Mouse (Mus musculus): ENCODE results near the gene Pabpn1l. TPM values are rescaled to one million over a fixed set of nuclear protein-coding genes. Genes with fewer than 3 reads are reported as not detected.
"Not testable (repeated sequence)": the region's sequence is repeated elsewhere in the genome, so short reads cannot be mapped to it uniquely, and the experiment has no call there.

The Pabpn1l gene
- polyA plus RNA-seq, 1 experiment: 0.13 TPM

DNA sequence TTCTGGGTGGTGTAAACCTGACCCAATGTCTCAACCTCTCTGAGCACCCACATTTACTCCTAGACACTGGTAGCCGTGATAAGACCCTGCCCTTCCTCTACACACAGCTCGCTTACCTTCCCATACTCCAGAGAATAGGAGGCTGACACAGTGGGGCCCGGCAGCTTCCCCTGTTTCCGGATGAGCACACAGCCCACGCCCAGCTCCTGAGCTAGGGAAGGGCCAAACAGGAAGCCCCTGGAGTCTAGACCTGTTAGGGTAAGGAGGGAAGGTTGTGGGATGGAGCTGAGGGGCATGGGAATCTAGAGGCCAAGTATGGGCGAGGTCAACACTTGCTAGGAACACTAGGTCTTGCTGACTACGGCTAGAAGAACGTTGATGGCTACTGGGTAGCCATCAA, 47.3 kb downstream of the Pabpn1l start:
- peaks cover 11% of the 10 kb centered on the region; the same call in 1 of the 2 replicates for H3K4me1 ChIP-seq (ENCODE audit: control insufficient read depth, insufficient read depth, insufficient read length)
- 71% methylated on average over 8 of the region's 8 CpGs for WGBS
- no peak overlapping the region for H3K27ac ChIP-seq (ENCODE audit: insufficient read depth, low read length)
- no peak for TF ChIP-seq CTCF (IDR thresholded peaks at IDR 0.05; ENCODE audit: extremely low read depth, insufficient read depth, insufficient read length, insufficient replicate concordance)
- TF ChIP-seq POLR2A (IDR thresholded peaks at IDR 0.05; ENCODE audit: low read depth, low read length): no peak
- no peaks in the 10 kb centered on the region for H3K27me3 ChIP-seq (ENCODE audit: control insufficient read depth, insufficient read depth, low read length)
- DNase-seq (ENCODE audit: low read depth in 1 of 2, low spot score in 2 of 2): no peak
- H3K4me3 ChIP-seq (ENCODE audit: extremely low read depth, insufficient read depth, insufficient read length): no peak overlapping the region
- H3K36me3 ChIP-seq (ENCODE audit: control insufficient read depth, insufficient read depth, low read length): peaks cover 23% of the 10 kb centered on the region

DNA sequence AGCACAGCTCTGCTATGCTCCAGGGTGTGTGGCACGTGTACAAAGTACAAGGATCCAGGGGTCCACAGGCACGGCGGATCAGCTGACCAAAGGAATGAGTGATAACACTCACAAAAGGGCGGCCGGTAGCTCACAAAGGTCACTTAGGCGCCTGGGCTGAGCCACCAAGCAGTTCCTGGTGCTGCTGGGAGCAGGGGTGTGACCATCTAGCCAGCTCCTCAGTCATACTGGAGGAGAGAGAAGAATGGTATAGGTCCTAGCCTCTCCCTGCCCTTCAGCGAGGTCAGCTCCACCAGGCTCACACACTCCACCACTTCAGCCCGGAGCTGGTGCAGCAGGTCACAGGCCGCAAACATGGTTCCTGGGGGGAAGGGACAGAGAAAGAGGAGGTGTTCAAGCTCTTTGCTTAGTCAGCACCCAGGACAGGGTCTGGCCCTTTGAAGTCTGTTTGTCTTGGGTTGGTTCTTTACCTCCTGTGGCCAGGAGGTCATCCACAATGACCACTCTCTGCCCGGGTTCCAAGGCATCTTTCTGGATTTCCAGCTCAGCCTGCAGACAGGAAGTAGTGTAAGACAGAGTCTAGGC, 47.8 kb downstream of the Pabpn1l start:
- Histone ChIP-seq H3K36me3 (ENCODE audit: control insufficient read depth, insufficient read depth, low read length) (peaks cover 24% of the 10 kb centered on the region), H3K4me1 (ENCODE audit: control insufficient read depth, insufficient read depth, insufficient read length) (peaks cover 11% of the 10 kb centered on the region; the same call in 1 of the 2 replicates), H3K27me3 (ENCODE audit: control insufficient read depth, insufficient read depth, low read length) (no peaks in the 10 kb centered on the region), H3K27ac (ENCODE audit: insufficient read depth, low read length) (no peak overlapping the region), H3K4me3 (ENCODE audit: extremely low read depth, insufficient read depth, insufficient read length) (no peak overlapping the region)
- TF ChIP-seq POLR2A (IDR thresholded peaks at IDR 0.05; ENCODE audit: low read depth, low read length) (no peak), CTCF (IDR thresholded peaks at IDR 0.05; ENCODE audit: extremely low read depth, insufficient read depth, insufficient read length, insufficient replicate concordance) (no peak)
- WGBS: 78% methylated on average over 10 of the region's 10 CpGs
- no peak for DNase-seq (ENCODE audit: low read depth in 1 of 2, low spot score in 2 of 2)

DNA sequence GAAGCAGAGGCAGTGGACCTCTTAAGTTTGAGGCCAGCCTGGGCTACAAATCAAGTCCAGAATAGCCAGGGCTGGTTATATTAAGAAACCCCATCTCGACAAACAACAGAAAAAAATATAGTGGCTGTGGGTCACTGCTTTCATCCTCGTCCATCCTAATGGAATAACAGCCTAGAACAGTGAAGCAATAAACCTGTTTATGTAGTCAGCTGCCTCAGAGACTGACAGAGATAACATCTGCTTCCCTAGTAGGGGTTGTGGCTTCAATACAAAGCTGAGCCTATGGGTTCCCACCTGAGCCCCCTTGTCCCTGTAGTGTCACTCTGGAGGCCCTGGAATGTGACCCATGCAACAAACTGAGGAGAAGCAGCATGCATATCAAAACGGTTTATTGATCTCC, 48.3 kb downstream of the Pabpn1l start:
- no peaks in the 10 kb centered on the region for H3K27me3 ChIP-seq (ENCODE audit: control insufficient read depth, insufficient read depth, low read length)
- no peak overlapping the region for H3K27ac ChIP-seq (ENCODE audit: insufficient read depth, low read length)
- peaks cover 26% of the 10 kb centered on the region for H3K36me3 ChIP-seq (ENCODE audit: control insufficient read depth, insufficient read depth, low read length)
- 76% methylated on average over 3 of the region's 3 CpGs for WGBS
- no peak for TF ChIP-seq CTCF (IDR thresholded peaks at IDR 0.05; ENCODE audit: extremely low read depth, insufficient read depth, insufficient read length, insufficient replicate concordance)
- TF ChIP-seq POLR2A (IDR thresholded peaks at IDR 0.05; ENCODE audit: low read depth, low read length): no peak
- H3K4me1 ChIP-seq (ENCODE audit: control insufficient read depth, insufficient read depth, insufficient read length): peaks cover 11% of the 10 kb centered on the region; the same call in 1 of the 2 replicates
- H3K4me3 ChIP-seq (ENCODE audit: extremely low read depth, insufficient read depth, insufficient read length): no peak overlapping the region
- DNase-seq (ENCODE audit: low read depth in 1 of 2, low spot score in 2 of 2): no peak

DNA sequence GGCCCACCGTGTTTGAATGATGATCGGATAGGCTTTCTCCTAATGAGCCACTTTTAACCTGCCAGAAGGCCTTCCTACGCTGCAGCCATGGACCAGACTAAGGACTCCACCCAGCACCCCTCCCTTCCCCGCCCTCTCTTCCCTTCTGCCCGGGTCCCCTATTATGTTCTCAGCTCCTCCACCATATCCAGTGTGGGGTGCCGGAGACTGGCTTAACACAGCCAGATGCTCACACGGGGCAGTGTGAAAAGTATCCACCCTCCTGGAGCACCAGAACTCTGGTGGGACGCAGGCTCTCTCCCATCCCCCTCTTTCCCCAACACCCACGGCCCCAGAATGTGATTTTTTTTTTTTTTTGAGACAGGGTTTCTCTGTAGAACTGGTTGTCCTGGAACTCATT, 49.0 kb downstream of the Pabpn1l start:
- Histone ChIP-seq H3K27me3 (ENCODE audit: control insufficient read depth, insufficient read depth, low read length) (no peaks in the 10 kb centered on the region), H3K27ac (ENCODE audit: insufficient read depth, low read length) (no peak overlapping the region), H3K4me1 (ENCODE audit: control insufficient read depth, insufficient read depth, insufficient read length) (peaks cover 17% of the 10 kb centered on the region; the same call in 1 of the 2 replicates), H3K4me3 (ENCODE audit: extremely low read depth, insufficient read depth, insufficient read length) (no peak overlapping the region), H3K36me3 (ENCODE audit: control insufficient read depth, insufficient read depth, low read length) (peaks cover 25% of the 10 kb centered on the region)
- 75% methylated on average over 9 of the region's 9 CpGs for WGBS
- TF ChIP-seq CTCF (IDR thresholded peaks at IDR 0.05; ENCODE audit: extremely low read depth, insufficient read depth, insufficient read length, insufficient replicate concordance): no peak
- no peak for TF ChIP-seq POLR2A (IDR thresholded peaks at IDR 0.05; ENCODE audit: low read depth, low read length)
- no peak for DNase-seq (ENCODE audit: low read depth in 1 of 2, low spot score in 2 of 2)

DNA sequence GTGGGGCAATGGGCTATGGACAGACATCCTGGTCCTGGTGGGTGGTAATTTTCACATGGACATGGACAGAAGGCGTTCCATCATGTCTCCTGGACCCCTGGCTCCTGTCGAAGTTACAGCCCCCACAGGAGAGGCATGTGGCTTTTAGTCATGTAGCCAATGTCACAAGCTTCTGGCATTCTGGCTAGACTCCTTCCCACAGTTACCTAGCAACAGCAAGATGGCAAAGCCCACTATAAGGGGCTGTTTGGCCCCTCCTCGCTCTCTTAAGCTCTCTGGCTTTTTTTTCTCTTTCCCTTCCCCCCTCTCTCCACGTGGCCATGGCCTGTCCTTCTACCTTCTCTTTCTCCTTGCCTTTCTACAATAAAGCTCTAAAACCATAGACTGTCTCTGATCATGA, 49.4 kb downstream of the Pabpn1l start:
- not testable (repeated sequence) for H3K27ac ChIP-seq (ENCODE audit: insufficient read depth, low read length); H3K4me3 ChIP-seq (ENCODE audit: extremely low read depth, insufficient read depth, insufficient read length); H3K27me3 ChIP-seq (ENCODE audit: control insufficient read depth, insufficient read depth, low read length); DNase-seq (ENCODE audit: low read depth in 1 of 2, low spot score in 2 of 2)
- 79% methylated on average over 4 of the region's 4 CpGs for whole genome bisulfite sequencing
- Histone ChIP-seq H3K4me1 (ENCODE audit: control insufficient read depth, insufficient read depth, insufficient read length) (peaks cover 17% of the 10 kb centered on the region; the same call in 1 of the 2 replicates), H3K36me3 (ENCODE audit: control insufficient read depth, insufficient read depth, low read length) (peaks cover 25% of the 10 kb centered on the region)

DNA sequence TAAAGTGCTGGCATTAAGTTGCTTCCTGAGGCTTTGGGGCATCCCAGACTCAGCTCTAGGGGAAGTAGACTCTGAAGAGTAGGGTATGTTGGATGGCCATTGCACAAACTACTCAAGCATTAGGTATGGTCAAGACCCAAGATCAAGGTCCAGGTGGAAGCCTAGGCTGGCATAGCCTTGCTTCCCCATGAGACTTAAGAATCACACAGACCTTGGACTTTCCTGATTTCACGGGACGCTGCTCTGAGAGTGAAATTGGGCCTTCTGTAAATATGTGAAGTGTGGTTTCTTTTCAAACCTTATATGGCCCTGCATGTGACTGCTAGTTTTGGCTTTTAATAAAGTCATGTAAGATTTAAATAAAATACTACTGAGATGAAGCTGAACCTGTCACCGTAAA, 49.8 kb downstream of the Pabpn1l start:
- peaks cover 17% of the 10 kb centered on the region; the same call in 1 of the 2 replicates for H3K4me1 ChIP-seq (ENCODE audit: control insufficient read depth, insufficient read depth, insufficient read length)

DNA sequence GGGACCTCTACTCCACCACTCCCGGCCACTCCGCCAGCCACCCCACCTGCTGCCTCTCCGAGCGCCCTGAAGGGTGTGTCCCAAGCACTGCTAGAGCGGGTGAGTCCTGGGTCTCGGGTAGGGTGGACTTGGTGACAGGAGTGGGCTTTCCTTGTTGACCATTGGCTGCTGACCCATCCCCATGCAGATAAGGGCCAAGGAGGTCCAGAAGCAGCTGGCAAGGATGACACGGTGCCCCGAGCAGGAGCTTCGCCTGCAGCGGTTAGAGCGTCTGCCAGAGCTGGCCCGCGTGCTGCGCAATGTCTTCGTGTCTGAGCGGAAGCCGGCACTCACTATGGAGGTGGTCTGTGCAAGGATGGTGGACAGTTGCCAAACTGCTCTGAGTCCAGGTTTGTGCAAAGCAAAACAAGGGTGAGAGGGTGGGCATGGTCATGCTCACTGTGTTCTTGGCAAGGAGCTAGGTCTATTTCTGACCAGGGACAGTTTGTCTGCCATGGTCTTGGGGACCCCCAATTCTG, 50.7 kb downstream of the Pabpn1l start:
- Histone ChIP-seq H3K4me3 (ENCODE audit: extremely low read depth, insufficient read depth, insufficient read length) (no peak overlapping the region), H3K27me3 (ENCODE audit: control insufficient read depth, insufficient read depth, low read length) (no peaks in the 10 kb centered on the region), H3K27ac (ENCODE audit: insufficient read depth, low read length) (no peak overlapping the region), H3K4me1 (ENCODE audit: control insufficient read depth, insufficient read depth, insufficient read length) (peaks cover 21% of the 10 kb centered on the region; the same call in 1 of the 2 replicates), H3K36me3 (ENCODE audit: control insufficient read depth, insufficient read depth, low read length) (peaks cover 25% of the 10 kb centered on the region)
- no peak for TF ChIP-seq POLR2A (IDR thresholded peaks at IDR 0.05; ENCODE audit: low read depth, low read length)
- WGBS: 94% methylated on average over 17 of the region's 17 CpGs
- DNase-seq (ENCODE audit: low read depth in 1 of 2, low spot score in 2 of 2): no peak

More for the DNA sequence above, 49.8 kb downstream of the Pabpn1l start:
- DNase-seq (ENCODE audit: low read depth in 1 of 2, low spot score in 2 of 2): no peak
- Histone ChIP-seq H3K36me3 (ENCODE audit: control insufficient read depth, insufficient read depth, low read length) (peaks cover 25% of the 10 kb centered on the region), H3K27ac (ENCODE audit: insufficient read depth, low read length) (no peak overlapping the region), H3K4me3 (ENCODE audit: extremely low read depth, insufficient read depth, insufficient read length) (no peak overlapping the region), H3K27me3 (ENCODE audit: control insufficient read depth, insufficient read depth, low read length) (no peaks in the 10 kb centered on the region)
- TF ChIP-seq POLR2A (IDR thresholded peaks at IDR 0.05; ENCODE audit: low read depth, low read length) (no peak), CTCF (IDR thresholded peaks at IDR 0.05; ENCODE audit: extremely low read depth, insufficient read depth, insufficient read length, insufficient replicate concordance) (no peak)
- WGBS: 86% methylated on average over 3 of the region's 3 CpGs

All from spleen, adult 2 months (tissue).